Mouse (Mus musculus): ENCODE data around the gene Pgbd1.

DNA sequence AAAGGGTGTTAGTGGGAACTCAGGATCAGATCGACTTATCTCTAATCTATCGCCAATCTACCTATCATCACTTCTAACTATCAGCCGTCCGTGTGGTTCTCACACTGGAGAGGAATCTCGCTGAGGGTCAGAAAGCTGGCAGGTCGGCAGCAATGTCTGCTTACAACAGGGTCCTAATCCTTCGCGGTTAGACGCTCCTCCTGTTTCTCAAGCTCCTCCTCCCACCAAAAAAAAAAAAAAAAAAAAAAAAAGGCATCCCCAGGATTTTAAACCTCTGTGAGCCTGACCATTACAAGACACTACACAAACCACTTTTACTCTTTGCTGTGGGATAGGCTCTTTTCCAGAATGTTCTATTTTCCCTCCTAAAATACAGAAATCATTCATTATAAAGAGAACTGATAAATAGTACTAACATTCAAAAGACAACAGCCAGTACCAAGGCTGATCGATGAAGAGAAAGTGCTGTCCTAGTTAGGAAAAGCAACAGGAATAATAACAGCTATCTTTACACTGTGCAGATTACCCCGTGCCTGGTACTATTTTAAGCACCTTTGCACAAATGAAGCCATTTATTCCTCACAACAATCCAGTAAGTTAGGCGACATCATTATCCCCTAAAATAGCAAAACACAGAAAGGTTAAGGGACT, 39.1 kb downstream of the Pgbd1 start:
- TF ChIP-seq POLR2AphosphoS5 (IDR thresholded peaks at IDR 0.05; ENCODE audit: borderline replicate concordance, low read depth, low read length): no peak
- no peak for TF ChIP-seq TBP (IDR thresholded peaks at IDR 0.05; ENCODE audit: low read depth, low read length)
- TF ChIP-seq POLR2AphosphoS2 (IDR thresholded peaks at IDR 0.05; ENCODE audit: low read length): no peak
- TF ChIP-seq ELF1 (IDR thresholded peaks at IDR 0.05; ENCODE audit: low read depth, low read length): no peak
- no peak for TF ChIP-seq MXI1 (IDR thresholded peaks at IDR 0.05; ENCODE audit: low read depth, low read length)
- TF ChIP-seq POLR2A (IDR thresholded peaks at IDR 0.05; ENCODE audit: control insufficient read depth in 1 of 2, insufficient read depth in 1 of 2, low read depth in 1 of 2, low read length in 2 of 2, poor library complexity in 1 of 2): no peak
